Mouse (Mus musculus): Measurements from ENCODE around the gene Paqr7. TPM values are rescaled to one million over a fixed set of nuclear protein-coding genes. Genes with fewer than 3 reads are reported as not detected.
A peak's percentile ranks its signal among the peaks of the same experiment; 100 is the strongest.
"Not testable (repeated sequence)": the region's sequence is repeated elsewhere in the genome, so short reads cannot be mapped to it uniquely, and the experiment has no call there.

Paqr7 gene
- total and polyA plus RNA-seq, 3 experiments: 9.2 to 14.8 (median 10.3) TPM

- DNase-seq (ENCODE audit: low spot score) (no peak), ATAC-seq (ENCODE audit: extremely low read depth, insufficient number of reproducible peaks, low FRiP score, poor library complexity, severe bottlenecking) (no peak)
- TF ChIP-seq TAL1 (conservative IDR thresholded peaks at IDR 0.05; ENCODE audit: low read depth, low read length) (no peak), POLR2AphosphoS5 (IDR thresholded peaks at IDR 0.05; ENCODE audit: insufficient replicate concordance, low read depth, low read length) (no peak), GATA2 (IDR thresholded peaks at IDR 0.05; ENCODE audit: borderline replicate concordance, low read depth, low read length) (no peak), CTCF (IDR thresholded peaks at IDR 0.05; ENCODE audit: low read depth, low read length) (no peak), GATA1 (IDR thresholded peaks at IDR 0.05; ENCODE audit: borderline replicate concordance, low read length) (no peak)
- Histone ChIP-seq H3K36me3 (replicated peaks) (no peaks in the 10 kb centered on the region), H3K9me3 (replicated peaks) (no peaks in the 10 kb centered on the region), H3K4me1 (ENCODE audit: insufficient read depth, low read depth, low read length) (peaks cover 14% of the 10 kb centered on the region), H3K4me3 (ENCODE audit: low read depth, low read length) (no peak overlapping the region), H3K27me3 (ENCODE audit: insufficient read depth, low read length) (peaks cover 54% of the 10 kb centered on the region)
Measured at GRCm38 (mm10) chr4:134485151-134485900, 11.2 kb upstream of the Paqr7 start.

GRCm38 (mm10) chr4:134488211-134488610 lies 8.3 kb upstream of the Paqr7 start:
- ATAC-seq (ENCODE audit: extremely low read depth, insufficient number of reproducible peaks, low FRiP score, poor library complexity, severe bottlenecking) (no peak), DNase-seq (ENCODE audit: low spot score) (no peak)
- H3K27me3 ChIP-seq (ENCODE audit: insufficient read depth, low read length): peaks cover 53% of the 10 kb centered on the region
- TF ChIP-seq GATA1 (IDR thresholded peaks at IDR 0.05; ENCODE audit: borderline replicate concordance, low read length) (no peak), CTCF (IDR thresholded peaks at IDR 0.05; ENCODE audit: low read depth, low read length) (no peak), TAL1 (conservative IDR thresholded peaks at IDR 0.05; ENCODE audit: low read depth, low read length) (no peak), POLR2AphosphoS5 (IDR thresholded peaks at IDR 0.05; ENCODE audit: insufficient replicate concordance, low read depth, low read length) (no peak), GATA2 (IDR thresholded peaks at IDR 0.05; ENCODE audit: borderline replicate concordance, low read depth, low read length) (no peak)
- peaks cover 22% of the 10 kb centered on the region for H3K4me1 ChIP-seq (ENCODE audit: insufficient read depth, low read depth, low read length)
- H3K36me3 ChIP-seq (replicated peaks): no peaks in the 10 kb centered on the region
- no peaks in the 10 kb centered on the region for H3K9me3 ChIP-seq (replicated peaks)
- no peak overlapping the region for H3K4me3 ChIP-seq (ENCODE audit: low read depth, low read length)

DNA sequence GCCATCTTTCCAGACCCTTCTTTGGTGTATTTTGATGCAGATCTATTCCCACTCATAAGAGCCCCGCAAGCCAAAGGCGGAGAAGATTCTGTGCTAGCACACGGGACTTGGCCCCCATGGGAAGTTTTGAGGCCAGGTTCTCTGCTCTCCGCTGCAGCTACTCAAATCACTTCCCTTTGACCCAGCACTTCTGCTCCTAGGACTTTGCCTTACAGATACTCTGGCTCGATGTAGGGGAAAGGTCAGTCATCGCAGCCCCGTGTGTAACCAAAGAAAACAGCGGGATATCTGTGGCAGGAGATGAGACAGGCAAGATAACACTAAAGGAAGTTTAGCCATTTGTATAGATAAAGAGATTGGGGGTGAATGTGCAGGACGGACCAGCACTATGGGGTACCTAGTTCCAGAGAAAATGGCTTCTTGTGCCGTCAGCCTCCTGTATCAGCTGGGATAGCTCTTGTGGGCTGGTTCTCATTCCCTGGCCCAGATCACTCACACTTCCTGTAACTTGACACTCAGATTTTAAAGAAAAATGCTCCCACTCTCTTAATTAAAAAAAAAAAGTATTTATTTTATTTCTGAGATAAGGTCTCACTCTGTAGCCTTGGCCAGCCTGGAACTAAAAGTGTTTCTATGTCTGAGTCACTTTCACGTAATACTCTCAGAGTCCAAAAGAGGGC lies 6.4 kb upstream of the Paqr7 start:
- Histone ChIP-seq H3K27me3 (ENCODE audit: insufficient read depth, low read length) (peaks cover 35% of the 10 kb centered on the region), H3K4me1 (ENCODE audit: insufficient read depth, low read depth, low read length) (peaks cover 39% of the 10 kb centered on the region), H3K4me3 (ENCODE audit: low read depth, low read length) (no peak overlapping the region), H3K9me3 (replicated peaks) (no peaks in the 10 kb centered on the region), H3K36me3 (replicated peaks) (no peaks in the 10 kb centered on the region)
- ATAC-seq (ENCODE audit: extremely low read depth, insufficient number of reproducible peaks, low FRiP score, poor library complexity, severe bottlenecking): no peak
- DNase-seq (ENCODE audit: low spot score): no peak
- TF ChIP-seq GATA2 (IDR thresholded peaks at IDR 0.05; ENCODE audit: borderline replicate concordance, low read depth, low read length) (no peak), POLR2AphosphoS5 (IDR thresholded peaks at IDR 0.05; ENCODE audit: insufficient replicate concordance, low read depth, low read length) (no peak), GATA1 (IDR thresholded peaks at IDR 0.05; ENCODE audit: borderline replicate concordance, low read length) (no peak), TAL1 (conservative IDR thresholded peaks at IDR 0.05; ENCODE audit: low read depth, low read length) (no peak), CTCF (IDR thresholded peaks at IDR 0.05; ENCODE audit: low read depth, low read length) (no peak)

- Histone ChIP-seq H3K4me3 (ENCODE audit: low read depth, low read length) (no peak overlapping the region), H3K27me3 (ENCODE audit: insufficient read depth, low read length) (peaks cover 28% of the 10 kb centered on the region), H3K4me1 (ENCODE audit: insufficient read depth, low read depth, low read length) (peaks cover 55% of the 10 kb centered on the region), H3K9me3 (replicated peaks) (no peaks in the 10 kb centered on the region), H3K36me3 (replicated peaks) (no peaks in the 10 kb centered on the region)
- TF ChIP-seq GATA1 (IDR thresholded peaks at IDR 0.05; ENCODE audit: borderline replicate concordance, low read length): no peak
- no peak for TF ChIP-seq GATA2 (IDR thresholded peaks at IDR 0.05; ENCODE audit: borderline replicate concordance, low read depth, low read length)
- TF ChIP-seq CTCF (IDR thresholded peaks at IDR 0.05; ENCODE audit: low read depth, low read length): no peak
- TF ChIP-seq POLR2AphosphoS5 (IDR thresholded peaks at IDR 0.05; ENCODE audit: insufficient replicate concordance, low read depth, low read length): no peak
- no peak for TF ChIP-seq TAL1 (conservative IDR thresholded peaks at IDR 0.05; ENCODE audit: low read depth, low read length)
- no peak for ATAC-seq (ENCODE audit: extremely low read depth, insufficient number of reproducible peaks, low FRiP score, poor library complexity, severe bottlenecking)
- DNase-seq (ENCODE audit: low spot score): no peak
Measured at GRCm38 (mm10) chr4:134491716-134492115, 4.8 kb upstream of the Paqr7 start.

- H3K4me3 ChIP-seq (ENCODE audit: low read depth, low read length): not testable (repeated sequence)
- peaks cover 79% of the 10 kb centered on the region for H3K4me1 ChIP-seq (ENCODE audit: insufficient read depth, low read depth, low read length)
Measured at GRCm38 (mm10) chr4:134494161-134494560, 2.3 kb upstream of the Paqr7 start.

GRCm38 (mm10) chr4:134494780-134495545 lies 1.5 kb upstream of the Paqr7 start:
- ATAC-seq (ENCODE audit: extremely low read depth, insufficient number of reproducible peaks, low FRiP score, poor library complexity, severe bottlenecking) (peak; percentile 85), DNase-seq (ENCODE audit: low spot score) (peak; percentile 70)
- TF ChIP-seq GATA1 (IDR thresholded peaks at IDR 0.05; ENCODE audit: borderline replicate concordance, low read length): no peak
- TF ChIP-seq TAL1 (conservative IDR thresholded peaks at IDR 0.05; ENCODE audit: low read depth, low read length): peak; percentile 82
- peak overlapping the region; percentile 44; the same call in 1 of the 2 replicates for H3K4me3 ChIP-seq (ENCODE audit: low read depth, low read length)
- no peaks in the 10 kb centered on the region for H3K9me3 ChIP-seq (replicated peaks)
- peaks cover 80% of the 10 kb centered on the region for H3K4me1 ChIP-seq (ENCODE audit: insufficient read depth, low read depth, low read length)
- H3K36me3 ChIP-seq (replicated peaks): peaks cover 12% of the 10 kb centered on the region
- H3K27me3 ChIP-seq (ENCODE audit: insufficient read depth, low read length): peaks cover 11% of the 10 kb centered on the region; the same call in 1 of the 2 replicates

More at GRCm38 (mm10) chr4:134494161-134494560, 2.3 kb upstream of the Paqr7 start:
- not testable (repeated sequence) for H3K9me3 ChIP-seq (replicated peaks); ATAC-seq (ENCODE audit: extremely low read depth, insufficient number of reproducible peaks, low FRiP score, poor library complexity, severe bottlenecking); H3K36me3 ChIP-seq (replicated peaks); DNase-seq (ENCODE audit: low spot score)
- peaks cover 16% of the 10 kb centered on the region for H3K27me3 ChIP-seq (ENCODE audit: insufficient read depth, low read length)

Data from G1E (cell line).